ENCODE assay signal across 15 mouse cellular contexts in the genomic region with DNA sequence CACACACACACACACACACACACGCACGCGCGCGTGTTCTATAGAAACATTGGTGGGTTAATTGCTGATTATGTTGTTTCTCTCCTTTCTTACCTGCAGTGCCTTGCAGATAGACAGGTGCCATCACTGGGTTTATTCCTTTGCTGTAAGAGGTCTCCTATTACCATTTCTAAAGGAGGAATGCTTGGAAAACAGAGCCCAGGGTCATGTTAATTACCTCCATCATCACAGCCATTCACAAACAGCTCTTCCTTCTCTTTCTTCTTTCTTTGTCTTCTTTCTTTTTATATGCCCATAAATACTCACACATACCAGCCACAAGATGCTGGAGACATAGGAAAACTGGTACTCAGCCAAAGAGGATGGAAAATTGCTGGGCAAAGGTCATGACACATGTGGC.
"Had no signal": no experiment of that assay in that cellular context is flagged by ENCODE, and none has a peak within 500 bp of the region (broad histone marks: within the 10 kb centered on the region; RNA-seq: fewer than 3 reads in every experiment).

No protein-coding gene starts in this region.

- DNase-seq: lung, adult 2 months; lung, postnatal 14 days; lung, postnatal 36 days; right cerebral cortex, postnatal 14 days; thymus, adult 2 months; thymus, postnatal 25 days; thymus, postnatal 4 days had no signal

- H3K27ac ChIP-seq: lung, embryonic 15.5 days; macrophage; midbrain, embryonic 13.5 days; midbrain, embryonic 15.5 days; neural tube, embryonic 12.5 days; stomach, embryonic 15.5 days; stomach, postnatal 0 days had no signal

- H3K27me3 ChIP-seq: lung, embryonic 15.5 days; megakaryocyte, embryonic 14.5 days; midbrain, embryonic 13.5 days; midbrain, embryonic 15.5 days; neural tube, embryonic 12.5 days; stomach, embryonic 15.5 days had no signal

- H3K4me1 ChIP-seq: lung, embryonic 15.5 days; megakaryocyte, embryonic 14.5 days; midbrain, embryonic 13.5 days; midbrain, embryonic 15.5 days; neural tube, embryonic 12.5 days; stomach, embryonic 15.5 days had no signal

- H3K36me3 ChIP-seq: lung, embryonic 15.5 days; midbrain, embryonic 13.5 days; midbrain, embryonic 15.5 days; neural tube, embryonic 12.5 days; stomach, embryonic 15.5 days had no signal

- H3K4me3 ChIP-seq: lung, embryonic 15.5 days; megakaryocyte, embryonic 14.5 days; midbrain, embryonic 13.5 days; midbrain, embryonic 15.5 days; neural tube, embryonic 12.5 days; stomach, embryonic 15.5 days had no signal

- H3K9me3 ChIP-seq: lung, embryonic 15.5 days; megakaryocyte, embryonic 14.5 days; midbrain, embryonic 13.5 days; midbrain, embryonic 15.5 days; neural tube, embryonic 12.5 days; stomach, embryonic 15.5 days had no signal
